Mouse (Mus musculus) neural tube, embryonic 14.5 days (tissue): ENCODE results near the gene Ctnnbip1. TPM values are rescaled to one million over a fixed set of nuclear protein-coding genes. Genes with fewer than 3 reads are reported as not detected.

ENCODE experiments used
- ATAC-seq: fragments of 200-750 bp; cut with Nextera tagmentation; 2 replicates; pipeline ENCODE4 v1.8.0; 2017; ENCODE audit warnings: low read depth, mild to moderate bottlenecking, moderate TSS enrichment, moderate library complexity
- H3K27ac ChIP-seq: fragments of 300-500 bp; sonication (generic); 2 replicates; pipeline ENCODE4 v1.5.1; 2014; ENCODE audit warnings: low read depth, mild to moderate bottlenecking, control low read depth, low read length, moderate library complexity, mixed read lengths
- H3K27me3 ChIP-seq: fragments of 300-500 bp; sonication (generic); 2 replicates; pipeline ENCODE4 v1.6.1; 2014; ENCODE audit warnings: low read length; ENCODE audit not compliant: control insufficient read depth, insufficient read depth
- H3K36me3 ChIP-seq: fragments of 300-500 bp; sonication (generic); 2 replicates; pipeline ENCODE4 v1.6.1; 2014; ENCODE audit warnings: low read length, mixed read lengths; ENCODE audit not compliant: control insufficient read depth, insufficient read depth
- H3K4me1 ChIP-seq: fragments of 300-500 bp; sonication (generic); 2 replicates; pipeline ENCODE4 v1.6.1; 2014; ENCODE audit warnings: low read length; ENCODE audit not compliant: control insufficient read depth, insufficient read depth
- H3K4me2 ChIP-seq: fragments of 300-500 bp; sonication (generic); 2 replicates; pipeline ENCODE4 v1.6.1; 2014; ENCODE audit warnings: mild to moderate bottlenecking, low read depth, low read length, control low read depth
- H3K4me3 ChIP-seq: fragments of 300-500 bp; sonication (generic); 2 replicates; pipeline ENCODE4 v1.5.1; 2014; ENCODE audit warnings: low read depth, low read length, control low read depth, mixed read lengths
- H3K9ac ChIP-seq: fragments of 300-500 bp; sonication (generic); replicated peaks from 2 replicates; pipeline ENCODE4 v1.6.1; 2014; ENCODE audit warnings: low read depth, mild to moderate bottlenecking, control low read depth, low read length, mixed read lengths
- H3K9me3 ChIP-seq: fragments of 300-500 bp; sonication (generic); 2 replicates; pipeline ENCODE4 v1.6.1; 2016; ENCODE audit warnings: low read length; ENCODE audit not compliant: control insufficient read depth
- WGBS: fragments of 180-500 bp; shearing (Covaris S2); extraction: QIAGEN DNeasy Blood & Tissue Kit; methylation state at CpG from one replicate; pipeline ENCODE4 v1.1.7; 2014; 5-methylcytosine and 5-hydroxymethylcytosine counted together
- polyA plus RNA-seq: library from polyadenylated mRNA; unstranded; fragments of >200 nt; fragmentation: Nextera tagmentation; extraction: Ambion mirVana; gene quantifications from 2 replicates; pipeline ENCODE4 v1.2.1, GENCODE M21; 2014

Gene Ctnnbip1
- polyA plus RNA-seq, result 93.2 and 98.0 TPM in 2 replicates

DNA sequence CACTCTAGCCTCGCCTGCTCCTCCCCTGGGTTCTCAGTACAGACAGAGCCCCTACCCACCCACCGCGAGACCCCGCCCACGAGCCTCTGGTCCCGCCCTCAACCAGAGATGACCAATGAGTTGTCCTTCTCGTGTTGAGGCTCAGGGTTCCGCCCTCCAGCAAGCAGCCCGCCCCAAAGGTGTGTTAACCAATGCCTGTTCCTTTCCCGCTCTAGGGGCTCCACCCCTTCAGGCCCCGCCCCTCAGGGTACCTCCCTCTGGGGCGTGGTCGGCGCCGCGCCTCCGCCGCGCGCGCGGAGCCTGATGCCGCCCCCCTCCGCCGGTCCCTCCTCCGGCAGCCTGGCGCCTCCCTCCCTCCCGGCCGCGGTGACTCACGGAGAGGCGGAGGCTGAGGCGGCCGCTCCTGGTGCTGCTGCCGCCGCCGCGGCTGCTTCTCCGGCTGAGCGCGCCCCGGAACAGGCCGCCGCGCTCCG, at the start of gene Ctnnbip1:
Gene Ctnnbip1 (plus strand): TSS at position 369 of the 473 bp plus-strand sequence.
- peak; percentile 98 for ATAC-seq
- no peaks in the 10 kb centered on the region for H3K9me3 ChIP-seq
- peak within 1 kb of the TSS; percentile 82 for H3K4me3 ChIP-seq
- H3K36me3 ChIP-seq, result no peaks in the 10 kb centered on the region
- no peaks in the 10 kb centered on the region for H3K27me3 ChIP-seq
- peak within 1 kb of the TSS; percentile 94 for H3K4me2 ChIP-seq
- H3K4me1 ChIP-seq, result peaks cover 8% of the 10 kb centered on the region
- H3K9ac ChIP-seq, result peak within 1 kb of the TSS; percentile 94
- H3K27ac ChIP-seq, result peak within 1 kb of the TSS; percentile 28; the same call in 1 of the 2 replicates
- 0% methylated on average over 35 of the region's 46 CpGs for WGBS

DNA sequence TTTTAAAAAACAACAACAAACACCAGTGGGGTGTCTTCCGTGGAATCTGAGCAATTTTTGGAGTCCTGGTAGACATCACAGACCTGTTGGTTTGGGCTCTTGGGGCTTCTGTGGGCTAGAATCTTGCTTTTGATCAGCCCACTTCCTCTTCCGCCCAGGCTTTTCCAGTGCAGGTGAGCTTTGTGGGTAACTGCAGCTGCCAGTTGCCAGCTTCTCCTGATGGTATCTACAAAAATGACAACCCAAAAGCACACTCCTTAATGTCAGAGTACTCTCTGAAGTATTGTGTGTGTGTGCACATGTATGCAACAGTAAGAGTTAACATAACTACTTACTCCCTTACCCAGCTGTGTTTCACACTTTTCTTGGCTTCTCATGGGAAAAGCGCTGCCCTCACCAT, 48.5 kb upstream of the Ctnnbip1 start:
- Histone ChIP-seq H3K4me1 (no peaks in the 10 kb centered on the region), H3K27ac (no peak overlapping the region), H3K9ac (no peak overlapping the region), H3K27me3 (no peaks in the 10 kb centered on the region), H3K4me3 (no peak overlapping the region), H3K9me3 (no peaks in the 10 kb centered on the region), H3K36me3 (peaks cover 6% of the 10 kb centered on the region; the same call in 1 of the 2 replicates), H3K4me2 (no peak overlapping the region)
- WGBS, result 94% methylated on average over 3 of the region's 3 CpGs
- ATAC-seq, result no peak

DNA sequence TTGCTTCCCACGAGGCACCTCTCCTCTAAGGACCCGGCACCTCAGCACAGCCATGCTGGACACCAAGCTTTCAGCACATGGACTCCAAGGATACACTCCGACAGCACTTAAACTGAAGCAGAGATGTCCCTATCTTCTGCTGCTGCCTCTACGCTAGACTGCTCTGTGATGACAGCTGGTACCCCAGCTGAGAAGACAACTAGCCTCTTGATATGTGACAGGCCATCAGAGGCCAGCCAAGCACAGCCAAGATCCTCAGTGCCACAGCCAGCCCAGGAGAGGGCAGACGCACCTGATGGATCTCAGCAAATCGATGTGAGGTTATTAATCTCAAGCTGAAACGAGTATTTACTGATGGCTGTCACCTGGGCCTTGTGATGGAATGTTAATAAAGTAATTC, 42.9 kb upstream of the Ctnnbip1 start:
- 0 out of 2 replicates have a peak, but pooled peaks cover 3% of the 10 kb centered on the region for H3K36me3 ChIP-seq
- H3K9me3 ChIP-seq, result no peaks in the 10 kb centered on the region
- H3K9ac ChIP-seq, result no peak overlapping the region
- H3K27ac ChIP-seq, result no peak overlapping the region
- no peak overlapping the region for H3K4me2 ChIP-seq
- no peaks in the 10 kb centered on the region for H3K27me3 ChIP-seq
- H3K4me3 ChIP-seq, result no peak overlapping the region
- 77% methylated on average over 7 of the region's 7 CpGs for WGBS
- H3K4me1 ChIP-seq, result no peaks in the 10 kb centered on the region
- ATAC-seq, result no peak

DNA sequence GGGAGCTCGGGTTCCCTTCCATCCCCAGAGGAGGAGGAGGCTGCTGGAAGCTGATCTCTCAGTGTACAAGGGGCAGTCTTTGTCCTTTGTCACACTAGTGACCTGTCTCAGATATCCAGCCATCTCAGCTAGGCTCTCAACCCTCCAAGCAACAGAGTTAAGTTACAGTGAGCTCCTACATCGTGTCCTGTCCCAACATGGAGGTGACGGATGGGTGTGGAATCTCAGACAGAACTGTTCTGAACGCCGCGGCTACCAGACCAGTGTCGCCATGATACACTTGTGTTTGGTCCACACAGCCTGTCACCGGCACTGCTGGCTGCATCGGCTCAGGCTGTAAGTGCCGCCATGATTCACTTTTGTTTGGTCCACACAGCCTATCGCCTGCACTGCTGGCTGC, 41.0 kb upstream of the Ctnnbip1 start, which contains the start of gene Tmem274:
Gene Tmem274 (plus strand): TSS at position 301 of the 400 bp plus-strand sequence.
- no peak within 1 kb of the TSS for H3K9ac ChIP-seq
- no peaks in the 10 kb centered on the region for H3K4me1 ChIP-seq
- WGBS, result 84% methylated on average over 11 of the region's 11 CpGs
- H3K27me3 ChIP-seq, result no peaks in the 10 kb centered on the region
- H3K9me3 ChIP-seq, result no peaks in the 10 kb centered on the region
- no peak within 1 kb of the TSS for H3K4me2 ChIP-seq
- H3K27ac ChIP-seq, result no peak within 1 kb of the TSS
- ATAC-seq, result no peak
- H3K36me3 ChIP-seq, result 0 out of 2 replicates have a peak, but pooled peaks cover 3% of the 10 kb centered on the region
- no peak within 1 kb of the TSS for H3K4me3 ChIP-seq

DNA sequence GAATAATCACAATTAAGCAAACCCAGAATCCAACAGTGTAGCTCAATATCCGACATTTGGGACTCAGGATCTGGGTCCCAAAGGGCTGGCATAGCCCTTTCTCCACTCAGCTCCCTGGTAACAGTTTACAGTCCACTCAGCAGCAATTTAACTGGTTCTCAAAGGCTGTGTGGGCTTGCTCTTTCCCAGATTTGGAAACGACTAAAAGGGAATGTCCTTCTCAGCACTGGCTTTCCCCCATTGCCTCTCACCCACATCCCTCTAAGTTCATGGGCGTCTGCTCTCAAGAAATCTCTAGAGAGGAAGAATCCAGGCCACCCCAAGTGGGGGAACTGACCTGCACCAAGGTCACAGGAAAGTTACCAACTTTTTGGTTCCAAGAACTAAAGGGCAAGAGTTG, 33.5 kb upstream of the Ctnnbip1 start:
- ATAC-seq, result no peak
- Histone ChIP-seq H3K36me3 (peaks cover 26% of the 10 kb centered on the region), H3K4me1 (peaks cover 9% of the 10 kb centered on the region), H3K27me3 (no peaks in the 10 kb centered on the region; the same call in 1 of the 2 replicates), H3K9me3 (no peaks in the 10 kb centered on the region), H3K4me2 (peak overlapping the region; percentile 94), H3K4me3 (peak overlapping the region; percentile 67), H3K27ac (no peak overlapping the region; the same call in 1 of the 2 replicates), H3K9ac (peak overlapping the region; percentile 63)
- WGBS, result 62% methylated on average over 3 of the region's 3 CpGs

DNA sequence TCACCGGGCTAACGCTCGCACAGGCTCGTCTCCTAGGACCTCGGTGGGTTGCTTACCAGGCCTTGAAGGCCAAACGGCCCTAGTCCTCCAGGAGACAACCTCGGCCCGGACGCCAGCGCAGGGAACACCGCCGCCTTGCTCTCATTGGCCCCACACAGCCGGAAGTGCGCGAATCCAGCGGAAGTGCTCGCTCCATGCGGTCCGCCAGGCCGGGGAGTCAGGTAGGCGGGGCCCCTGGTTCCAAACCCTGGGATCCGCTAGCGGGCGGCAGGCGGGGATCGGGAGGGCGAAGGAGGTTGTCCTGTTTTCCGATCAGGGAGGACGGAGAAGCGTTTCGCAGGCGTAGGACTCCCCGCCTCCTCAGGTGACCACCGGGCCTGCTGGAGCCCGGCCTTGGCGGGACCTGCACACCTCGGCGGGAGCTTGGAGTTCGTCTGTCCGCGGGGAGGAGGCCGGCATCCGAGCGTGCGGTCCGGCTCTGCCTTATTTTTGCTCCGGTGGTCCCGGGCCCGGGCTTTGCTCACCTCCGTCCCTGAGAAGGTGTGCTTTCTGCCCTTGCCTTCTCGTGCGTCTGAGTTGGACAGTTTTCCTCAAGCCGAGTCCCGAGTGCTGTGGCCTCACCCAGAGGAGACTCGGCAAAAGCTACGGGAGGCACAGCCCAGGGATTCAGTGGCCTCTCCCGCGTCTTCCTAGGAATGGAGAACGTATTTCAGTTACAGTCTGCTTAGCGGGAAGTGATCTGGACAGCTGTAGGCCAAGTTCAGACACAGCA, 32.8 kb upstream of the Ctnnbip1 start, which contains the start of the genes Nmnat1 and Lzic:
Gene Nmnat1 (minus strand): TSS at position 150 of the 772 bp plus-strand sequence.
Gene Lzic (plus strand): TSS at position 177 of the 772 bp plus-strand sequence.
- peak; percentile 100 for ATAC-seq
- peak within 1 kb of the TSS; percentile 94 for H3K4me2 ChIP-seq
- H3K9ac ChIP-seq, result peak within 1 kb of the TSS; percentile 63
- peaks cover 9% of the 10 kb centered on the region for H3K4me1 ChIP-seq
- H3K27me3 ChIP-seq, result no peaks in the 10 kb centered on the region; the same call in 1 of the 2 replicates
- H3K36me3 ChIP-seq, result peaks cover 29% of the 10 kb centered on the region
- peak within 1 kb of the TSS; percentile 67 for H3K4me3 ChIP-seq
- peak within 1 kb of the TSS; percentile 60; the same call in 1 of the 2 replicates for H3K27ac ChIP-seq
- under 1% methylated on average over 60 of the region's 60 CpGs for WGBS
- H3K9me3 ChIP-seq, result no peaks in the 10 kb centered on the region

DNA sequence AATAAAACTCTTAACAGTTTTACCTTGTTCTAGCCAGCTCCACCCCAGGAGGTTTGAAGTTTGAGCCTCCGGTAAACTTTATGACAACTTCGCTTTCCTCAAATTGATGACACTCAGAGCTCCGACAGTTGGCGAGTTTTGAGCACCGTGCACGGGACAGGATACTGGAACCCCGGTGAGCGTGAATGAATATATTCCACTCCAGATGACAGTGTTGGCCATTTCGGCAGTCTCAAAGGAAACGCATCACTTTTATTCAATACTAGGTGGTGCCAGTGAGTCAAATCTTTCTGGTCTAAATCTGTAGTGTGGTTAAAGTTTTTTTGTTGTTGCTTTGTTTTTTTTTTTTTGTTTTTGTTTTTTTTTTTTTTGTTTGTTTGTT, 32.2 kb upstream of the Ctnnbip1 start:
- peak overlapping the region; percentile 63 for H3K9ac ChIP-seq
- ATAC-seq, result no peak
- H3K27me3 ChIP-seq, result no peaks in the 10 kb centered on the region; the same call in 1 of the 2 replicates
- H3K27ac ChIP-seq, result peak overlapping the region; percentile 60; the same call in 1 of the 2 replicates
- WGBS, result 1% methylated on average over 10 of the region's 10 CpGs
- no peaks in the 10 kb centered on the region for H3K9me3 ChIP-seq
- H3K36me3 ChIP-seq, result peaks cover 29% of the 10 kb centered on the region
- H3K4me1 ChIP-seq, result peaks cover 9% of the 10 kb centered on the region
- peak overlapping the region; percentile 94 for H3K4me2 ChIP-seq
- peak overlapping the region; percentile 67 for H3K4me3 ChIP-seq

DNA sequence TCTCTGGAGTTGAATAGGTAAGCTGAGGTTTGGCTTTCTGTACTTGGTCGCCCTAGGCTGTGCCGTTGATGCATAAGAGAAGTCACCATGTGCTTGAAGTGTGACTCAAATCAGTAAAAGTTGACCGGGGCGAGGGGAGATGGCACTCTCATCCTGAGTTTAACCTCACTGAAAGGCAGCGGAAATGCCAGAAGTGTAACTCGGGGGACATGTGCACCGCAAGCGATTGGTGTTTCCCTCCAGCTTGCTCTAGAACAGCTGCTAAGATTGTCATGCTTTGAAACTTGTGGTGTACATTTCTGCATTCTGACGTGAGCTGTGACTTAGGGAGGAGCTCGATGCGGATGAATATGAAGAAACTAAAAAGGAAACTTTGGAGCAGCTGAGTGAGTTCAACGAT, 30.3 kb upstream of the Ctnnbip1 start:
- 96% methylated on average over 12 of the region's 12 CpGs for WGBS
- peaks cover 36% of the 10 kb centered on the region for H3K36me3 ChIP-seq

More for the DNA sequence above, 30.3 kb upstream of the Ctnnbip1 start:
- Histone ChIP-seq H3K27me3 (no peaks in the 10 kb centered on the region; the same call in 1 of the 2 replicates), H3K9ac (no peak overlapping the region), H3K27ac (no peak overlapping the region), H3K9me3 (no peaks in the 10 kb centered on the region), H3K4me2 (no peak overlapping the region), H3K4me3 (no peak overlapping the region), H3K4me1 (peaks cover 9% of the 10 kb centered on the region)
- ATAC-seq, result no peak
